Mouse (Mus musculus) stomach, postnatal 0 days (tissue): Measurements from ENCODE around the gene Snapin. TPM values are rescaled to one million over a fixed set of nuclear protein-coding genes. Genes with fewer than 3 reads are reported as not detected.

Experiments used
- ATAC-seq: fragments of 200-750 bp; cut with Nextera tagmentation; 2 replicates; pipeline ENCODE4 v1.8.0; 2017; ENCODE audit not compliant: low FRiP score, low TSS enrichment
- DNase-seq: peaks from one replicate; pipeline ENCODE4 v3.0.0-alpha.2; 2016; ENCODE audit warnings: low spot score
- H3K27ac ChIP-seq: fragments of 300-500 bp; sonication (generic); replicated peaks from 2 replicates; pipeline ENCODE4 v1.5.1; 2014; ENCODE audit warnings: mild to moderate bottlenecking, control low read depth
- H3K27me3 ChIP-seq: fragments of 300-500 bp; sonication (generic); 2 replicates; pipeline ENCODE4 v1.6.1; 2014; ENCODE audit warnings: low read length; ENCODE audit not compliant: control insufficient read depth, insufficient read depth
- H3K36me3 ChIP-seq: fragments of 300-500 bp; sonication (generic); 2 replicates; pipeline ENCODE4 v1.6.1; 2014; ENCODE audit warnings: low read length, mixed read lengths; ENCODE audit not compliant: control insufficient read depth, insufficient read depth
- H3K4me1 ChIP-seq: fragments of 300-500 bp; sonication (generic); replicated peaks from 2 replicates; pipeline ENCODE4 v1.6.1; 2014; ENCODE audit warnings: antibody characterized with exemption; ENCODE audit not compliant: control insufficient read depth, insufficient read depth
- H3K4me2 ChIP-seq: fragments of 300-500 bp; sonication (generic); replicated peaks from 2 replicates; pipeline ENCODE4 v1.6.1; 2014; ENCODE audit warnings: low read depth, mild to moderate bottlenecking, control low read depth, moderate library complexity
- H3K4me3 ChIP-seq: fragments of 300-500 bp; sonication (generic); 2 replicates; pipeline ENCODE4 v1.5.1; 2014; ENCODE audit warnings: low read depth, low read length, control low read depth
- H3K9ac ChIP-seq: fragments of 300-500 bp; sonication (generic); 2 replicates; pipeline ENCODE4 v1.6.1; 2014; ENCODE audit warnings: mild to moderate bottlenecking, low read length, control low read depth, mixed read lengths
- H3K9me3 ChIP-seq: fragments of 300-500 bp; sonication (generic); 2 replicates; pipeline ENCODE4 v1.6.1; 2016; ENCODE audit warnings: low read length; ENCODE audit not compliant: control insufficient read depth
- CTCF ChIP-seq: IDR thresholded peaks from 2 replicates; pipeline ENCODE4 v1.5.1; 2016; ENCODE audit warnings: antibody characterized with exemption, low read depth, mild to moderate bottlenecking, moderate library complexity
- EP300 ChIP-seq: optimal IDR thresholded peaks from 2 replicates; pipeline ENCODE3; 2016; ENCODE audit warnings: antibody characterized with exemption
- WGBS: fragments of 180-500 bp; shearing (Covaris S2); extraction: QIAGEN DNeasy Blood & Tissue Kit; methylation state at CpG from one replicate; pipeline ENCODE4 v1.1.7; 2014; 5-methylcytosine and 5-hydroxymethylcytosine counted together
- polyA plus RNA-seq: library from polyadenylated mRNA; unstranded; fragments of >200 nt; fragmentation: Nextera tagmentation; extraction: Ambion mirVana; gene quantifications from 2 replicates; pipeline ENCODE4 v1.2.1, GENCODE M21; 2015

Snapin gene
- polyA plus RNA-seq, 1 experiment from 2014 or later = 63.4 TPM

DNA sequence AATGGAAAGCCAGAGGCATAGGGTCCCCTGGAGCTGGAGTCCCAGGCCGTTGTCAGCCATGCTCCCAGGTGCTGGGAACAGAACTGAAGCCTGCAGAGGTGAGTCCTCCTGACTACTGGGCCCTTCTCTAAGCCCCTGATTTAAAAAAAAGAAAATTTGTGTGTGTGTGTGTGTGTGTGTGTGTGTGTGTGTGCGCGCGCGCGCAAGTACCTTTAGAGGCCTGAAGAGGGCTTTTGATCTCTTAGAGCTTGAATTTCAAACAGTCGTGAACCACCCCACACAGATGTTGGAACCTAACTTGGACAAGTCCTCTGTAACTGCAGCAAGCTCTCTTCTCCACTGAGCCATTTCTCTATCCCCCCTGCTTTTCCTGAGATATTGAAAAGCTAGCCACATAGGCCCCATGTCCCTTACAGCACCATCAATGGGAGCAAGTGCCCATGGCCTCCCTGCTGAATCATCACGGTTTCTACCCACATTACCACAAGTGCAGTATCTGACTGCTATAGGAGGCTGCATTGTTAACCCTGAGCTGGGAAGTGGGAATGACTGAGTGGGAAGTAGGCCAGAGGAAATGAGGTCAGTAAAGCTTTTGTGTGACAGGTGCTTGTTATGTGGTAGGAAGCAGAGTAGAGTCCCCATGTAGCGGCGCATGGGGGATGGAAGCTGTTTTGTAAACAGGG is 23.1 kb downstream of the Snapin start:
- no peak overlapping the region for H3K27ac ChIP-seq
- TF ChIP-seq CTCF = no peak
- no peak for TF ChIP-seq EP300
- no peak for DNase-seq
- no peak overlapping the region for H3K4me2 ChIP-seq
- no peak for ATAC-seq
- H3K9ac ChIP-seq = no peak overlapping the region
- H3K9me3 ChIP-seq = no peaks in the 10 kb centered on the region
- no peaks in the 10 kb centered on the region for H3K4me1 ChIP-seq
- H3K4me3 ChIP-seq = no peak overlapping the region
- 96% methylated on average over 10 of the region's 10 CpGs for WGBS
- H3K27me3 ChIP-seq = no peaks in the 10 kb centered on the region
- no peaks in the 10 kb centered on the region for H3K36me3 ChIP-seq

DNA sequence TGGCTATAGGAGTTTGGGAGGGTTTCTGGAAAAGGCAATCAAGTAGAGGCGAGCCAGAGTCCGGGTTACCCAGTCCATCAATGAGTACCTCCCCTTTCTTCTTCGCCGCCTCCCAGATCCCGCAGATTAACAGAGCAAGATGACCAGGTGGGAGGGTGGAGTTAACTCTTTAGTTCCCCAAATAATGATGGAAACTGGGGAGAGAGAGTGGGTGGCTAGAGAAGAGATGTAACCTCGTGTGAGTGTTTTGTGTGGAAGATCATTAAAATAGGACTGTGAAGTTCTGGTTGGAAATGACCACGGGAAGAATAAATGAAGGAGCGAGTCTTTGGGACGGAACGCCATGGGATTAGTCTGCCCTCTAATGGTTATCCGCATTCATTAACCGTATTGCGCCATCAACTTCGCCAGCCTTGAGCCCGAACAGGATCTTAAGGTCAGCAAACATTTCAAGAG is 24.5 kb downstream of the Snapin start:
- no peaks in the 10 kb centered on the region for H3K36me3 ChIP-seq
- H3K9ac ChIP-seq = 0 out of 2 replicates have a peak overlapping the region, but pooled peaks have one; percentile 58
- ATAC-seq = peak; percentile 39; the same call in 1 of the 2 replicates
- no peaks in the 10 kb centered on the region for H3K4me1 ChIP-seq
- H3K27ac ChIP-seq = no peak overlapping the region
- no peaks in the 10 kb centered on the region for H3K27me3 ChIP-seq
- peak; percentile 71 for DNase-seq
- H3K4me2 ChIP-seq = peak overlapping the region; percentile 83
- WGBS = under 1% methylated on average over 15 of the region's 15 CpGs
- TF ChIP-seq EP300 (no peak), CTCF (peak; percentile 92)
- peak overlapping the region; percentile 54 for H3K4me3 ChIP-seq
- no peaks in the 10 kb centered on the region for H3K9me3 ChIP-seq

DNA sequence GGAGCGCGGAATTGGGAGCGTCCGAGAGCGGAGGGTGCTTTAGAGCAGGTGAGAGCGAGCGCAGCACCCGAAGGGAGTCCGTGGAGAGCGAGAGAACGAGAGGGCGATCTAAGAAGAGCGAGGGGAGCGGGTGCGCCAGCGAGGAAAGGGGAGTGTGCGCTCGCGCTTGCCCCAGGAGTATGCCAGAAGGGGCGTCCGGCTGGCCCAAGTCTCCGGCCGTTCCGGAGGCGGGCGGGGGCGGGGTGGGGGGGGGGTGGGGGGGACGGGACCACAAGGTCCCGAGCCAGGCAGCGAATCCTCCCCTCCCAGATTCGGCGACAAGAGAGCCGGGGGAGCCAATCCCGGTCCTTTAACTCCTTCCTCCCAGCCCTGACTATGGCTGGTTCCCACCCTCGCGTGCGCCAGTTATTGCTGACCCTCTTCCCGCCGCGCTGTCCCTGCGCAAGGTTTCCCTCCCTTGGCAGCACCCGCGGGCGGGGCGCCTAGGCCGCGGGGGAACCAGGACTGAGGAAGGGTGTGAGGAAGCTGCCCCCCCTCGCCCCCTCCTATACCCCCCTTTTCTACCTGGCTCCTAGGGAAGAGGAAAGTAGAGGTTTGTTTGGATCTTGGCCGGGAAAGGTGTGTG is 25.0 kb downstream of the Snapin start, which contains the start of gene Npr1:
TSS of gene Npr1 (minus strand) at position 181 of the 625 bp plus-strand sequence.
- Histone ChIP-seq H3K4me3 (peak within 1 kb of the TSS; percentile 54), H3K27me3 (no peaks in the 10 kb centered on the region), H3K9ac (peak within 1 kb of the TSS; percentile 58), H3K4me2 (peak within 1 kb of the TSS; percentile 83), H3K36me3 (no peaks in the 10 kb centered on the region), H3K9me3 (no peaks in the 10 kb centered on the region), H3K4me1 (no peaks in the 10 kb centered on the region), H3K27ac (0 out of 2 replicates have a peak within 1 kb of the TSS, but pooled peaks have one; percentile 24)
- 0% methylated on average over 24 of the region's 49 CpGs for WGBS
- DNase-seq = peak; percentile 40
- peak; percentile 39 for ATAC-seq
- TF ChIP-seq EP300 (no peak), CTCF (no peak)

DNA sequence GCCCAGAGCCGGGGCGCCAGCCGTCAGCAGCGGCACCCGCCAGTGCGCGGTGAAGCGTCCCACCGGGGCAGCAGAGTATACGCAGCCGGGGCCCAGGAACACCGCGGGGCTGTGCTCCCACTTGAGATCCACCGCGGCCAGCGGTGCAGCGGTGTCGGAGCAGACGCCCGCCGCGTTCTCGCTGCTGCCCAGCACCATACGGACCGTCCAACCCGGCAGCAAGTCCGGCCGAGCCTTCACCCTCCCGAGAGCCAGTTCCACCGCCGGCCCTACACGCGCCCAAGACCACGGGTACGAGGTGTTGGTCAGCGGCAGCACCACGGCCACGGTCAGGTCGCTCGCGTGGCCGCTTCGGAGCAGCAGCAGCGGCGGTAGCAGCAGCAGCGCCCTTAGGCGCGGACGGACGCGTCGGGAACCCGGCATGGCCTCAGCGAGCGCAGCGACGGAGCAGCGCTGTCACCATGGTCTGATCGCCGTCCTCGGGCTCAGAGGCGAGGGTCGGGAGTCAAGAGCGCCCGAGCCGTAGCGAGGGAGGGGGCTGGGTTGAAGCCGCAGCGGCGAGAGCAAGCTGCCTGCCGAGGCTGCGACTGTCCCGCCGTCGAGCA is 25.6 kb downstream of the Snapin start:
- Histone ChIP-seq H3K27ac (0 out of 2 replicates have a peak overlapping the region, but pooled peaks have one; percentile 24), H3K4me3 (peak overlapping the region; percentile 54), H3K9ac (peak overlapping the region; percentile 58), H3K4me1 (no peaks in the 10 kb centered on the region), H3K9me3 (no peaks in the 10 kb centered on the region), H3K36me3 (no peaks in the 10 kb centered on the region), H3K4me2 (peak overlapping the region; percentile 83), H3K27me3 (no peaks in the 10 kb centered on the region)
- ATAC-seq (peak; percentile 36), DNase-seq (peak; percentile 44)
- TF ChIP-seq CTCF = no peak
- no peak for TF ChIP-seq EP300
- WGBS = under 1% methylated on average over 65 of the region's 75 CpGs

DNA sequence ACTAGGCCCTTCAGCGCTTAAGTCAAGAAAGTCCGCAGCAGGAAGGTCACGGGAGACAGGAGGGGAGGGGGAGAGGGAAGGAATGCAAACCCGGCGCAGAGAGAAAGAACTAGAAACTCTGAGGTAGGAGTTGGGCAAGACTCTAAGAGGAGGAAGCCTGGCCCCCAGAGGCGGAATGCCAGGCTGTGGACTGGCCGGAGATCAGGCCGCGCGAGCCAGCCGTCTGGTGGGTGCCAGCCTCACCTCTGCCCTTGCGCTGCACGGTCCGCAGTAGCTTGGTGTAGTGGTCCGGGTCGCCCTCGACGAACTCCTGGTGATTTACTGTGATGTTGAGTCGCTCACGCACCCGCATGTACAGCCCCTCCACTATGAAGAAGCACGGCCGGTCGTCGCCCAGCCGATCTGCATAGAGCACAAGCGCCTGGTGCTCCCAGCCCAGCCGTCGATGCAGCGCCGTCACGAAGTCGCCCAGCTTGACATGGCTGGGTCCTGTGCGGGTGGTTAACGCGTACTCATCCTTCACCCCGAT is 26.2 kb downstream of the Snapin start:
- Histone ChIP-seq H3K9me3 (no peaks in the 10 kb centered on the region), H3K4me2 (peak overlapping the region; percentile 83), H3K27me3 (no peaks in the 10 kb centered on the region), H3K36me3 (no peaks in the 10 kb centered on the region), H3K27ac (no peak overlapping the region), H3K4me1 (no peaks in the 10 kb centered on the region), H3K4me3 (peak overlapping the region; percentile 54), H3K9ac (peak overlapping the region; percentile 58; the same call in 1 of the 2 replicates)
- ATAC-seq (peak; percentile 19; the same call in 1 of the 2 replicates), DNase-seq (peak; percentile 24)
- WGBS = 24% methylated on average over 37 of the region's 37 CpGs
- no peak for TF ChIP-seq EP300
